In genomic region chr16:87712986-87713693, GRCm38 (mm10) we compare ENCODE assay signal across 8 mouse cellular contexts. TPM values are rescaled to one million over a fixed set of nuclear protein-coding genes. Genes with fewer than 3 reads are reported as not detected.
DNase-seq lines count a peak whose midpoint lies in the region; ATAC-seq and TF ChIP-seq lines count a peak whose summit lies in the region.

No protein-coding gene starts in this region.

- no peak overlapping the region for H3K4me2 ChIP-seq in hindbrain, embryonic 16.5 days (ENCODE audit: low read length)
- no peak overlapping the region for H3K4me2 ChIP-seq in hindbrain, embryonic 11.5 days (replicated peaks; ENCODE audit: low read depth, low read length)
- no peak overlapping the region for H3K4me2 ChIP-seq in limb, embryonic 12.5 days

- no peaks in the 10 kb centered on the region for H3K4me1 ChIP-seq in hindbrain, embryonic 16.5 days (ENCODE audit: control insufficient read depth, insufficient read depth, low read depth, low read length)
- H3K4me1 ChIP-seq in hindbrain, embryonic 11.5 days (replicated peaks; ENCODE audit: control insufficient read depth, insufficient read depth, low read length) = no peaks in the 10 kb centered on the region
- H3K4me1 ChIP-seq in limb, embryonic 12.5 days (replicated peaks) = peaks cover 38% of the 10 kb centered on the region
- H3K4me1 ChIP-seq in small intestine, adult 2 months (ENCODE audit: control insufficient read depth, insufficient read depth, insufficient read length, low read length) = peaks cover 36% of the 10 kb centered on the region

- H3K27me3 ChIP-seq in hindbrain, embryonic 16.5 days (replicated peaks; ENCODE audit: control insufficient read depth, insufficient read depth, low read length) = no peaks in the 10 kb centered on the region
- H3K27me3 ChIP-seq in hindbrain, embryonic 11.5 days (ENCODE audit: control insufficient read depth, insufficient read depth, low read length) = no peaks in the 10 kb centered on the region
- H3K27me3 ChIP-seq in limb, embryonic 12.5 days = no peaks in the 10 kb centered on the region
- no peaks in the 10 kb centered on the region for H3K27me3 ChIP-seq in small intestine, adult 2 months (ENCODE audit: control insufficient read depth, insufficient read depth, low read length)

- intact Hi-C loops in gastrocnemius, postnatal 14 days (cut with DNase I; ENCODE audit: low total_unique reads) = no loop called here

- no peaks in the 10 kb centered on the region for H3K9me3 ChIP-seq in hindbrain, embryonic 16.5 days (ENCODE audit: control insufficient read depth, low read length)
- no peaks in the 10 kb centered on the region for H3K9me3 ChIP-seq in hindbrain, embryonic 11.5 days (ENCODE audit: control insufficient read depth, low read length)
- H3K9me3 ChIP-seq in limb, embryonic 12.5 days = no peaks in the 10 kb centered on the region

- H3K4me3 ChIP-seq in hindbrain, embryonic 16.5 days (ENCODE audit: low read length) = no peak overlapping the region
- no peak overlapping the region for H3K4me3 ChIP-seq in hindbrain, embryonic 11.5 days (ENCODE audit: low read depth, low read length)
- H3K4me3 ChIP-seq in limb, embryonic 12.5 days (replicated peaks) = no peak overlapping the region
- H3K4me3 ChIP-seq in small intestine, adult 2 months (ENCODE audit: low read depth, low read length) = peak overlapping the region; percentile 12

- no peak for TF ChIP-seq POLR2A in small intestine, adult 2 months (IDR thresholded peaks at IDR 0.05; ENCODE audit: low read depth, low read length)

- 0 out of 2 replicates have a peak, but pooled peaks have one; percentile 7 for ATAC-seq in hindbrain, embryonic 16.5 days
- ATAC-seq in hindbrain, embryonic 11.5 days (ENCODE audit: low FRiP score) = no peak
- peak; percentile 95 for ATAC-seq in erythroblast, adult 5-6 weeks (replicated peaks; ENCODE audit: low FRiP score, poor library complexity, severe bottlenecking)
- ATAC-seq in limb, embryonic 12.5 days (ENCODE audit: insufficient number of reproducible peaks, insufficient read depth, low FRiP score, low TSS enrichment, low read depth) = peak; percentile 45; the same call in 1 of the 2 replicates

- H3K9ac ChIP-seq in hindbrain, embryonic 16.5 days (ENCODE audit: low read depth, low read length) = no peak overlapping the region
- H3K9ac ChIP-seq in hindbrain, embryonic 11.5 days (ENCODE audit: low read depth, low read length) = no peak overlapping the region
- H3K9ac ChIP-seq in limb, embryonic 12.5 days (replicated peaks) = no peak overlapping the region

- WGBS in hindbrain, embryonic 16.5 days = 83% methylated on average over 18 of the region's 18 CpGs
- WGBS in hindbrain, embryonic 11.5 days = 86% methylated on average over 18 of the region's 18 CpGs
- 62% methylated on average over 18 of the region's 18 CpGs for WGBS in limb, embryonic 12.5 days
- WGBS in small intestine, adult 2 months = 23% methylated on average over 18 of the region's 18 CpGs

- no peaks in the 10 kb centered on the region; the same call in 1 of the 2 replicates for H3K36me3 ChIP-seq in hindbrain, embryonic 16.5 days (ENCODE audit: control insufficient read depth, insufficient read depth, low read length)
- H3K36me3 ChIP-seq in hindbrain, embryonic 11.5 days (ENCODE audit: control insufficient read depth, insufficient read depth, low read length) = peaks cover 5% of the 10 kb centered on the region; the same call in 1 of the 2 replicates
- H3K36me3 ChIP-seq in limb, embryonic 12.5 days = peaks cover 9% of the 10 kb centered on the region
- peaks cover 20% of the 10 kb centered on the region for H3K36me3 ChIP-seq in small intestine, adult 2 months (ENCODE audit: control insufficient read depth, insufficient read depth, low read length)

- no peak for TF ChIP-seq CTCF in small intestine, adult 2 months (IDR thresholded peaks at IDR 0.05; ENCODE audit: extremely low read depth, insufficient read length, insufficient replicate concordance, low read depth, low read length)

- no peak overlapping the region for H3K27ac ChIP-seq in hindbrain, embryonic 16.5 days (ENCODE audit: low read depth, low read length)
- no peak overlapping the region for H3K27ac ChIP-seq in hindbrain, embryonic 11.5 days (ENCODE audit: low read depth, low read length)
- peak overlapping the region; percentile 29; the same call in 1 of the 2 replicates for H3K27ac ChIP-seq in limb, embryonic 12.5 days
- peak overlapping the region; percentile 42 for H3K27ac ChIP-seq in small intestine, adult 2 months (ENCODE audit: insufficient read depth, low read depth, low read length)

- DNase-seq in hindbrain, embryonic 11.5 days (ENCODE audit: low spot score) = no peak
- no peak for DNase-seq in gastrocnemius, postnatal 4 days (ENCODE audit: low spot score in 2 of 2)
- DNase-seq in ovary, adult 18-20 months (ENCODE audit: low spot score) = no peak
- DNase-seq in gastrocnemius, postnatal 14 days = no peak

RNA-seq across cellular contexts. Expression of gene Bach1, which starts 14.4 kb away (rescaled TPM):
- 15.8 and 17.4 TPM in 2 replicates for polyA plus RNA-seq in hindbrain, embryonic 16.5 days (2015; fragmentation: Nextera tagmentation; extraction: Ambion mirVana)
- 24.8 and 30.2 TPM in 2 replicates for polyA plus RNA-seq in hindbrain, embryonic 11.5 days (2014; fragmentation: Nextera tagmentation; extraction: Ambion mirVana)
- 25.7 and 53.4 TPM in 2 replicates for total RNA-seq in erythroblast, adult 5-6 weeks (2015; ENCODE audit: low replicate concordance)
- total RNA-seq in erythroblast, adult 5-6 weeks (2017; ENCODE audit: low replicate concordance) = 57.3 and 58.4 TPM in 2 replicates
- 19.4 and 20.4 TPM in 2 replicates for polyA plus RNA-seq in limb, embryonic 12.5 days (2016; fragmentation: Nextera tagmentation; extraction: Ambion mirVana)
- 4.9 and 29.1 TPM in 2 replicates for polyA plus RNA-seq in small intestine, adult 2 months (2012; rRNA removed)
- total RNA-seq in gastrocnemius, postnatal 4 days (2021) = 10 to 100 TPM; 22.7 to 24.8 TPM
- 10 to 100 TPM; 12.5 to 14.6 TPM for total RNA-seq in gastrocnemius, postnatal 14 days (2021)

Comparison
In these comparisons a context has a peak if more than half of its experiments do, and no peak if none do; other contexts are left out.
1. H3K27ac ChIP-seq: peak in limb, embryonic 12.5 days (single experiment) and small intestine, adult 2 months (single experiment); none in hindbrain, embryonic 16.5 days (single experiment) and hindbrain, embryonic 11.5 days (single experiment).